Mouse (Mus musculus) heart, postnatal 14 days (tissue): Measurements from ENCODE around the gene Ubap1. TPM values are rescaled to one million over a fixed set of nuclear protein-coding genes. Genes with fewer than 3 reads are reported as not detected.

Source experiments
- DNase-seq, 2 experiments: peaks; one replicate each; pipeline ENCODE4 v3.0.0; 2021 to 2022
- intact Hi-C: fragments of 180-260 bp; cut with DNase I; formaldehyde crosslinking; loops from one replicate; pipeline ENCODE4 v1.15.1; 2025
- long read RNA-seq, 2 experiments: library from polyadenylated mRNA; stranded (forward); transcript quantifications; one replicate each; pipeline ENCODE4 v2.0.0; 2021
- total RNA-seq, 2 experiments: library from RNA; stranded (reverse); gene quantifications; 2 replicates each; pipeline ENCODE4 v1.2.3; 2021

The Ubap1 gene
- 10 to 100 TPM; 32.9 to 34.2 TPM for total RNA-seq
- long read RNA-seq, experiment 1, transcript Ubap1-201 (7 exons, 3,456 nt), result major isoform, 57 of 82 reads
- long read RNA-seq, experiment 1, partial matches to known transcripts, result 4 of 82 reads
- long read RNA-seq, experiment 1, other reads (novel, unspliced or antisense), result 21 of 82 reads
- long read RNA-seq, experiment 2, transcript Ubap1-201 (7 exons, 3,456 nt), result major isoform, 52 of 69 reads
- long read RNA-seq, experiment 2, partial matches to known transcripts, result 1 of 69 reads
- long read RNA-seq, experiment 2, other reads (novel, unspliced or antisense), result 15 of 69 reads

DNA sequence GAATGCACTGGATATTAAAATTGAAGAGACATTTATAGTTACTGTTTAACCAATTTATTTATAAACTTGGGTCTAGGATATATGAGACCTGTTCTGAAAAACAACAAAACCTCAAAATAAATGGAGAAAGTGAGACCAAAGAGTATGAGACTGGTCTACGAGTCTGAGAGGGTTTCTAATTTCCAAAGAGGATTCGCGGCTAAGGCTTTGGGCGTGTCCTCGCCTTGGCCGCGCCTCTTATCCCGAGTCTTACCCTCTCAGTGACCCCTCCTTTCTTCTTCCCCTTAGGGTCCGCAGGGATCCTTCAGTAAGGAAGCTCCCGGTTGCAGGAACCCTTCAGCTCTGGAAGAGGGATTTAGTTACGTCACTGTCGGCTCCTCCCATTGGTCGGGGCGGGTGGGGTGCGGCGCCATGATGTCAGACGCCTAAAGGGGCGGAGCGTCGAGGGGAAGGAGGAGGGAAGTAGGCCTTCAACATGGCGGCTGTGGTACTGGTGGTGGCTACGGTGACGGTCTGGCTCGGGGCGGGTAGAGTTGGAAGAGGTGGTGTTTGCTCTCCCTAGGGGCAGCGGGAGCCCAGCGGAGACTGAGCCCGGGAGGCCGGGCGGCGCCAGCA is at the start of gene Ubap1:
Gene Ubap1 (plus strand): TSS at position 413 of the 615 bp plus-strand sequence.
- intact Hi-C loops, result loop anchor here (2.0 kb wide), 2 partner anchors 34 to 40 kb away; partner anchors contain the start of gene Dcaf12
- peak; percentile 93 to 95 for DNase-seq

DNA sequence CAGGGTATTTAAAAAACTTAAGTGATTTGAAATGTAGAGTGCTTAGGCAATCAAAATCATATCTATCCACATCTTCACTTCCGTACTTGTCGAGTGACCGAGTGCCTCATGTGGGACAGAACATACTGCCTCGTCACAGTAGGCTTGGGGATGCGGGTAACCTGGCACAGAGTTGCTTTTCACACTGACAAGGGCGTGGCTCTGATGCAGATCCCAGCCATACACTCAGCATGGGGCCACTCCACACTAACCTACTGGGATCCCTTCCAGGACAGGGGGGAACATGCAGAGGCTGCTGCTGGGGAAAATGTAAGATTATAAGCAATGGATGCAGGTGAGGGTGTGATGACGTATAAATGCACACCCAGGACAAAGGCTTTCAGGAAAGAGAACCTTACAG is 45.1 kb upstream of the Ubap1 start:
- intact Hi-C loops, result no loop called here
- DNase-seq, result no peak

DNA sequence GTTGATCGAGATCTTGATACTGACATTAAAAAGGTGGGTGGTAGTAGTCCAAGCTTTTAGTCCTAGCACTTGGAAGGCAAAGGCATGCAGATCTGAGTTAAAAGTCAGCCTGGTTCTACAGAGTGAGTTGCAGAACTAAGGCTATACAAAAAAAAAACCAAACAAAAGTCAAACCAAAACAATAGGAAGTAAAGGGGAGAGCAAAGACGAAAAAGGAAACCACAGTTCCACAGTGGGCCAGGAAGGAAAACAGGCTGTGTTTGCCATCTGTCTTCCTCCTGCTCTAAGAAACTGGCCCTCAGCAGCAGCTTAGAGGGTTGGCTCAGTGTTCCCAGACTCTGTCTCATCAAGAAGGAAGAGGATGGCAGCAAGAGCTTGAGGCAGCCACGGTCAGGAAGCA is 44.5 kb upstream of the Ubap1 start:
- no peak for DNase-seq
- intact Hi-C loops, result no loop called here

DNA sequence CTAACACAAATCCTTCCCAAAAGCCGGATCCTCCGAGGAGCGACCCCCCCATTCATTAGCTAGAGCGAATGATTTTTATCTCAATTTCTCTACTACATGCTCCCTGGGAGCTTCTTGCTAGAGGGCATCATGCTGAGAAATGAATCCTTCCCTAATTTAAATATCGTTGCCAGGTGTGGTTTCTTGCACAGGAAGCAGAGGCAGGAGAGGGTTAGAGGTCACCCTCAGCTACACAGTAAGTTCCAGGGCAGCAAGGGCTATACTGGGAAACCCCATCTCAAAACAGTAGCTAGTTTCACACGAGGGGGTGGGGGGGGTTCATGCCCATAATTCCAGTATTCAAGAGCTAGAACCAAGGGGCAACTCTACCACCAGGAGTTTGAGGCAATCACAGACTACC is 41.4 kb upstream of the Ubap1 start:
- intact Hi-C loops, result no loop called here
- no peak for DNase-seq

DNA sequence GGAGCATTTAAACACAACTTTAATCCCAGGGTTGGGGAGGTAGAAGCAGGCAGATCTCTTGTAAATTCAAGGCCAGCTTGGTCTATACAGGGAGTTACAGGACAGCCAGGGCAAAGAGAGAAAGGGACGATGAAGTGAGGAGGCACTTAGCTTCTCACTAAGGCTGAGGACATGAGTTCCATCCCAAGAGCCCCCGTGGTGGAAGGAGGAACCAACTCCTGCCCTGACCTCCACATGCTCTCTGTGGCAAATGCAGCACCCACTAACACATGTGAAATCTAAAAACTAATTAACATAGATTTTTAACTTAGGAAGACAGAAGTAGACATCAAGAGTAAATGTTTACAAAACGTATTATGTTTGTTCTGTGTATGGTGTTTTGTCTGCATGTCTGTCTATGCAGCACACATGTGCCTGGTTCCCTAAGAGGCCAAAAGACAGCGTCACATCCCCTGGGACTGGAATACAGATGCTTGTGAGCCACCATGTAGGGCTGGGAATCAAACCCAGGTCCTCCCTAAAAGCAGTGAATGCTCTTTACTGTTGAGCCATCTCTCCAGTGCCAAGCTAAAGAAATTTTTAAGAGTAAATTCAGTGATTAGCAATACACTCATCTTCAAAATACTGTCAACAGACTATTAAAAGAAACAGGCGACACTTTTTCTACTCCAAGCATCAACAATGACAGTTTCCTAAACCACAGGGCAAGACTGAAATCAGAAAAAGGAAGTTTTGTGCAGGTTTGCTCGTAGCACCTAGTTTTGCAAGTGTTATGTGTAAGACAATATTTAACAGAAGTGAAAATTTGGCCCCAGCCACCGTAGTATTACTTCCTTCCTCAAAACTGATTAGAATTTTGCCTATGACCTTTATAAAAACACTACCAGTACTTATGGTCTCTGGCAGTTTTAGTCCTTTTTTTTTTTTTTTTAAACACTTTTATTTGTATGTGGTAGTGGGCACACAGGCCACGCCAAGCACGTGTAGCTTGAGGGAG is 37.9 kb upstream of the Ubap1 start:
- DNase-seq, result no peak
- intact Hi-C loops, result loop anchor here (5.0 kb wide), 1 partner anchor 81 kb away; no protein-coding TSS in a partner anchor

DNA sequence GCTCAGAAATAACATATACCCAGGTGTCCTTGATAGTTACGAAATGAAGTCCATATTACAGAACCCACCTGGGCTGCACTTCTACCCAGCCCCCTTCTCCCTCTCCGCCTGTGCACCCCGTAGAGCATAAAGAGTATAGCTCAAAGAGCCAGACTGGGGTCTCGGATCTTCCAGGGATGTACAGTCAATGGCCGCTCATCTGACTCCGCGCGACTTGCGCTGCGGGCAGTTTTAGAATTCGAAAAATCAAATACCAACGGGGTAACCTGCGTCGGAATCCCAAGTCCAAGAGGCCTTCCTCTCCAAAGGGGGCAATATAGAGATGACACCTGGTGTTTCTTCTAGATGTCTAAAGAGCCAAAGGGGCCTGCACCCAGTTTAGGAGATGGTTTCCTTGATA is 35.1 kb upstream of the Ubap1 start:
- intact Hi-C loops, result loop anchor here (2.0 to 5.0 kb wide), 2 partner anchors 35 to 79 kb away; partner anchors contain the start of gene Ubap1
- no peak for DNase-seq

DNA sequence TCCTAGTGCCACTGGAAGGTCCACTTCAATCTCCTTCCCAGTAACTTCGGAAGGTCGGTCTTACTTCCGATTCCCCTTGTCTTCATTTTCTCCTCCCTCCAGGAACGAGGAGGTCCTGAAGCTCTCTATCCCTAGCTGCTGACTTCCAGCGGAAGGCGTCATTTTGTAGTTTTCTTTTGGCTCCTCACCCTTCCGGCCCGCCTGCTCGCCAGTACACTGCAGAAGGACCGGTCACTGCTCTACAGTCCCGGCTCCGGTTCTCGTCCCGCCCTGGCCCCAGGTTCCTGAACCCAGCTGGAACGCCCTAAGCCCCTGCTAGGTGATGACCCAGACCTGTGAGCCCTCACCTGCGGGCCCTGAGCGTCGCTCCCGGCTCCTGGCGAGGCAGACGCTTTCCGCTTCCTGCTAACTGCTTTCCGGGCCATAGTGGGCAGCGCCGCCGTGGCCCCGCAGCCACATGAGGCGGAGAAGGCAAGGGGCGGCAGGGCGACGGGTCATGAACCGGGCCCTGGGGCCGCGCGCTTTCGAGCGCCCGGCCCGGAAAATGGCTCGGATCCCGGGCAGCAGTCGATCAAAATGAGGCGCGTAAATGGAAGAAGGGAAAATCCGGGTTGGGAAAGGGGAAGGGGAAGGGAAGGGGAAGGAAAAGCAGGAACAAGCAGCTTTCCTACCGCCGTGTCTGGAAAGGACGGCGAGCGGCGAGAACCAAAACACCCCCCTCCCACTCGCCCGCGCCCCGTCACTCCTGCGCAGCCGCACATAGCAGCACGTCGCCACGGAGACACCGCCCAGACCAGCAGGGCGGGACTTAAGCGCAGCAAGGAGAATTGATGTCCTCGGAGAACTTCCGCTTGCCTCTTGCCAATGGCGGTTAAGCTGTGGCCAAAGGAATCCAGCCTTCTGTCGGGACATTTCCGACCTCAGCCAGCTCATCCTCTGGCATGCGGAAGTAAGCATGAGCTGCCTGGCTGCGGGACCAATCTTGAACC is 34.4 kb upstream of the Ubap1 start, which contains the start of gene Dcaf12:
Gene Dcaf12 (minus strand): TSS at position 749 of the 989 bp plus-strand sequence.
- intact Hi-C loops, result loop anchor here (2.0 to 5.0 kb wide), 2 partner anchors 34 to 78 kb away; partner anchors contain the start of gene Ubap1
- peak; percentile 95 to 96 for DNase-seq

DNA sequence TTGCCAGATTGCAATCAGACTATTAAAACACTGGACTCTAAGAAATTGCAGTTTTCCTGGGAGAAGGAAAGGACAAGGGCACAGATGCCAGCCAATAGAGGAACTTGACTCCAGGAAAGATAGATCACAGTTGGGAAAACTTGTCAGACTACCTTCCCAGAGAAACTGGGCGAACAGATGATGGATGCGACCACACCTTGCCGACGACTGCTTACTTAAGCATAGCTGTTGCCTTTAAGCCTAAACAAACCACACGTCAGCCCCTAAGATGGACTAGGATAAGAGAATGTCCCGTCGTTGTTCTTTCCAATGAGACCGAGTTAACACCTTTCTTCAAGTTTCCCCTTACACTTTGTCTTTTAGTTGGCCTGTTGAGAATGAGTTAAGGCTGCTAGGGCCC is 33.6 kb upstream of the Ubap1 start:
- DNase-seq, result no peak
- intact Hi-C loops, result loop anchor here (2.0 kb wide), 1 partner anchor 34 kb away; the partner anchor contains the start of gene Ubap1

DNA sequence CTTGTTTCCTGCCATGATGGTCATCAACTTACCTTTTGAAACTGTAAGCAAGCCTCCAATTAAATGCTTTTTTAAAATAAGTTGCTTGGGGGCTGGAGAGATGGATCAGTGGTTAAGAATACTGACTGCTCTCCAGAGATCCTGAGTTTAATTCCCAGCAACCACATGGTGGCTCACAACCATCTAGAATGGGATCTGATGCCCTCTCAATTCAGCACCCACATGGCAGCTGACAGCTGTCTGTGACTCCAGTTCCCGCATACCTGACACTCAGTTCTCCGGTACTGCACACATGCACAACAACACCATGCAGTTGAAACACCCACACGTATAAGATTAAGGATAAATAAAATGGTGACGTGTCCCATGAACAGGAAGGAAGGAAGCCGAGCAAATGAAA is 30.5 kb upstream of the Ubap1 start:
- intact Hi-C loops, result no loop called here
- DNase-seq, result no peak

DNA sequence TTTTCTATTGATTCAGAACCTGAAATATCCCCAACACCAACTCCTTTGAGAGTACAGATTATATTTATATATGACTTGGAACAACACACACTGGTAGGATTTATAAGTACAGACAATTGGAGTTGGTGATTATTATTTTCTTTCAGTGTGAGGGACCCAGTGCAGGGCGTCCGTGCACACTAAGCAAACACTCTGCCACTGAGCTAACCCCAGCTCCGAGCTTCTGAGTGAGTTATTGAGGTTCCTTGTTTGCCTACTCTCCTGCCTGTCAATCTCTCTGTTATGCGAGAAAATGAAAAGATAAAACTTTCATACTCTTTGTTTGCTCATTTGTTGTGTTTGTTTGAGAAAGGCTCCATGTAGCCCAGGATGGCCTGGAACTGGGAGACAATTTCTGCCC is 27.8 kb upstream of the Ubap1 start:
- intact Hi-C loops, result no loop called here
- no peak for DNase-seq

DNA sequence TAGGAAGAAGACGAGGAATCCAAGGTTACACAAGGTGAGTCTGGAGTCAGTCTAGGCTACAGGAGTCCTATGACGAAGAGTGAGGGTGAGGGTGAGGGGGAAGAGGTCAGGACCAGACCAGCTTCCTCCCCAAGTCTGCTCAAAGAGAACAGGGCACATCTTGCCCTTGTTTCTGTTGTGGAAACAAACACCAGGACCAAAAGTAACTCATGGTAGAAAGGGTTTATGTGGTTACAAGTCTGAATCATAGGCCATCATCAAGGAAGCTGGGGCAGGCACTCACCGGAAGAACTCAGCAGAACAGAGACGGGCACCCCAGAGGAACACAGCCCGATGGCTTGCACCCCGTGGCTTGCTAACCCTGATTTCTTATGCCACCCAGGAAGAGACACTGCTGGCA is 21.9 kb upstream of the Ubap1 start:
- intact Hi-C loops, result no loop called here

DNA sequence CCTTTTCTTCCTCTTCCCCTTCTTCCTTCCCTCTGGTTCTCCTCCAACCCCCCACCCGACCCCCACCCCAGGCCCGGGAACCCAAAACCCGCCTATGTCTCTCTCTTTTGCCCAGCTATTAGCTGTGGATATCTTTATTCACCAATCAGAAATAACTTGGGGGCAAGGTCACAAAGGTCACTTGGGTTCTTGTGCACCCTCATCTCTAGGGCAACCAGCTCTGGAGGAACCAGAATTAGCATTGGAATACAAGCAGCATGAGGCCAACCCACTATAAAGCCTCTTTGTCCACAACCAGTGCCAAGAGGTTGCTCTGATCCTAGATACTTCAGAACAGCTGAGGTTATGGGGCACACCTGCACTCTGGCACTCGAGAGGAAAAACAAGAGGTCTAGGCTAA is 19.3 kb upstream of the Ubap1 start:
- intact Hi-C loops, result no loop called here
- no peak for DNase-seq

More for the DNA sequence above, 21.9 kb upstream of the Ubap1 start:
- no peak for DNase-seq

DNA sequence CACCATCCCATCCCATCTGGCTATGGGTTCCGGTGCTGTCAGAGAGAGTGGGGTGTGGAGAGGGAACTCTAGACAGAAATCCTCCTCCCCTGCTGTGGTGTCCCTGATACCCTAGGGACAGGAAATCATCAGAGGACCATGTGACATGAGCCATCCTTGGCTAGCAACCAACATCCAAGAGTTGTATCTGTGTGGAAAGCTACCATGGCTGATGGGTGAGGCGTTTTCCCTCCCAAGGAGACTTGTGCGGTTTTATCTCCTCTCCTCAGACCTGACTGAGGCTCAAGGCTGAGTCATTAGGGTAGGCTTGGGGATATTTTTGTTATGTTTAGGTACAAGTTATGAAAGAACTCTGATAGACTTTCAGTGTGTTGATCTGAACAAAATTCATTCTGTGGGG is 17.7 kb upstream of the Ubap1 start:
- DNase-seq, result no peak
- intact Hi-C loops, result no loop called here

DNA sequence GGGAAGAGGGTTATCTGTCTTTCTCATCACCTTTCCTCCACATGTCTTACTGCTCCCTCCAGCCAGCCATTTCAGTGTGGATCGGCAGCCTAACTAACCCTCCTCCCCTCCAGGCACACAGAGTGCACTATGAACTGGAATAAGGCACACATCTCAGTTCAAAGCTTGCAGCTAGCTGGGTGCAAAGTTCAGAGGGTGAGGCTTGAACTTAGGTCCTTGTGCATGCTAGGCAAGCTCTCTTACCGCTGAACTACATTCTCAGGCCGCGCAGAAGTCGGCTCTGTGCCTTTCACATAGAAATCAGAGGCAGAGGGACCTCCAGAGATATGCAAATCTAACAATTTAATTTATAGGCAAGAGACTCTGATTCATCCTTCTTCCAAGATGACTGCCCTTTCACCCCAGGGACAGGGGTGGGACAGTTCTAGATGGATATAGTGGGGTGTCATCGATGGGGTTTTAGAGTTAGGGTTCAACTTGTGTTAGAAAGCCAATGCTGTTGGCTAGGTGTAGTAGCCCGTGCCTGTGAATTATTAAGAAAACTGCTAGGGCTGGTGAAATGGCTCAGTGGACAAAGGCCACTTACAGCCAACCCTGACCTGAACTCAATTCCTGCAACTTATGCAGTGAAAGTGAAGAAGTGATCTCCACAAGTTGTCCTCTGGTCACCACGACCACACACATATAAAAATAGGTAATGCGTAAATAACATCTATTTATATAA is 16.9 kb upstream of the Ubap1 start:
- intact Hi-C loops, result no loop called here
- DNase-seq, result no peak

DNA sequence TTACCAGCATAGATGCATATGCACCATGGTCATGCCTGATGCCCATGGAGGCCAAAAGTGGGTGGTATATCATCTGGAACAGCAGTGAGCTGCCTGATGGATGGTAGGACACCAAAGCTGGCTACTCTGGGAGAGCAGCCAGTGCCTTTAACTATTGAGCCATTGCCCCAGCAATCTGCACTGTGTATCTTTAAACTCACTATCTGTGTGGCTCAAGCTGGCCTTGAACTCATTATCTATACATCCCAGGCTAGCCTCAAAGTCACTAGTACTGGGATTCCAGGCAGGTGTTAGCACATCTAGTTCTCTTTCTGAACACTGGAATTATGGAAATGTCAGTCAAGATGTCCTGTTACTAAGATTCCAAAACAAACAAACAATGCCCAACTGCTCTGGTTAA is 12.2 kb upstream of the Ubap1 start:
- DNase-seq, result no peak
- intact Hi-C loops, result no loop called here

DNA sequence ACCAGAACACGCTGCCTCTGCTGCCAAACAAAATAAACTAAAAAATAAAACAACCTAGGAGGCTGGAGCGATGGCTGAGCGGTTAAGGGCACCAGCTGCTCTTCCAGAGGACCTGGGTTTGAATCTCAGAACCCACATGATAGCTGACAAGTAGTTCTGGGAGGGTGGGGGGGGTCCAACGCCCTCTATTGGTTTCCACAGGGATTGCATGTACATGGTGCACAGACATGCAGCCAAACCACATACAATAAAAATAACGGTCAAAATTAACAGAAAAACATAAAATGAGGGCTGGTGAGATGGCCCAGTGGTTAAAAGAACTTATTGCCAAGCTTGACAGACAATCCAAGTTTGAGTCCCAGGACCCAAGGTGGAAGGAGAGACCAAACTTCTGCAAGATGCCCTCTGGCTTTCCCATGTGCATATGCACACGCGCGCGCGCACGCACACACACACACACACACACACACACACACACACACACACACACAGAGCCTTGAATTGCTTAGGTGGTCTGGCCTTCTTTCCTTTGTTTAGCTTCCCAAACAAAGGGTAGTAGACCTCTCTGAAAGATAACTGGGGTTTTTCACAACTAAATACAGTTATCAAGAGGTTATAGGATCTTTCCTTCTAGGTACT is 7.8 kb upstream of the Ubap1 start:
- no peak for DNase-seq
- intact Hi-C loops, result no loop called here

DNA sequence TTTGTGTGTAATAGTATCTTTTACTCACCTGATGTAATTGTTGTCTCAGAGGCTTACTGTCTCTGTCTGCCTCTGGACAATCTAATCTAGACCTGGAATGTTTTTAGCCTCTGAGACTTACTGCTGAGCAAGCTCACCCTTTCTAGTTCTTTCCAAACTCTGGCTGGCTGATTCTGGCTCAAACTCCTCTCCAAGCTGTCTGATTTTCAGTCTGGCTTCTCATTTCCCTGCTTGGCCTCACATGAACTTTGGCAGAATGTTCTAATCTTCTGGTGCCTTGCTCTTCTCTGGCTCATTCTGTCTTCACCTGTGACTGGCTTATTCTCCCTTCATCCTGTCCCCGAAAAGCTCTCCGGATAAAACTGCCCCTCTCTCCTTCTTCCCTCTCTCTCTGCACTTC is 2.8 kb upstream of the Ubap1 start:
- intact Hi-C loops, result no loop called here
- peak in 1 of 2 experiments; percentile 12 for DNase-seq

DNA sequence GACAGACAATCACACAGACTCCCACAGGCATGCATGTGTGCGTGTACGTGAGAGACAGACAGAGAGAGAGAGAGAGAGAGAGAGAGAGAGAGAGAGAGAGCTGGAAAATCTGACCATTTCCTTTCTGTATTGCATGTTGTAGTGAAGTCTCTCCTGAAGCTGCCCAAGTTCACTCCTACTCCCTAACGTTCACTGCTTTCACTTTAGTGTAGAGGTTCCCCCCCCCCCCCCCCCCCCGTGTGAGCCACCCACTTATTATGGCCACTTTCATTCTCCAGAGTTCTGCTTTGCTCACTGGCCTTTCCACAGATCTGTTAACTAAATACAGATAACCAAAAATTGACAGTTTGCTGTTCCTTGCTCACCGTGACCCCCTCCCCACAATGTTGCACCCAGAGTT is 957 bp upstream of the Ubap1 start:
- intact Hi-C loops, result loop anchor here (2.0 kb wide), 2 partner anchors 33 to 41 kb away; partner anchors contain the start of gene Dcaf12
- no peak for DNase-seq
